Mouse (Mus musculus): ENCODE measurements at regions not wholly inside any gene's neighbourhood (a gene's known extent, or its start where the extent isn't known, plus 50 kb on each side); places are given as distances from the start of the nearest gene placed in this dataset.

DNA sequence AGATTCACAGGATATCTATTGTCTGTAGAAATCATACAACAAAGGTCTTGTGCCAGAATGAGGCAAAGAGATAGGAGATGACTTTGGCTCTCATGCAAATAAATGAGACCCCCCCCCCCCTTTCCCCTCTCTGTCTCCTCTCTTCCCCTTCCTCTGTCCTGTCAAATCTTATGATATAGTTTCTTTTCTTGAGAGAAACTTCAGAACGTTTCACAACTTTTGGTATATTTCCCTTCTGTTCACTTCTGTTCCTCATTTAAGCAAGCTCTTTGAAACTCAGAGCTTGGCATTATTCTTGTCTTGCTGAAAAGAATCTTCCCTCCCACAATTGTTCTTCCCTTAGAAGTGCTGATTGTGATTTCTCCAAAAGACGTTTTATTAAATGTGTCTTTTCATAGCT, 490.1 kb downstream of the Kctd12 start:
- Histone ChIP-seq H3K4me2 (ENCODE audit: low read depth, low read length) (no peak overlapping the region), H3K9me3 (ENCODE audit: low read length) (no peaks in the 10 kb centered on the region), H3K4me1 (ENCODE audit: insufficient read depth, low read length) (no peaks in the 10 kb centered on the region), H3K9ac (replicated peaks; ENCODE audit: low read length) (no peak overlapping the region), H3K4me3 (ENCODE audit: low read length) (no peak overlapping the region), H3K27me3 (ENCODE audit: insufficient read depth, low read length) (no peaks in the 10 kb centered on the region), H3K27ac (no peak overlapping the region), H3K36me3 (ENCODE audit: insufficient read depth, low read length) (no peaks in the 10 kb centered on the region)
- TF ChIP-seq CTCF (IDR thresholded peaks at IDR 0.05; ENCODE audit: low read depth) = no peak
- DNase-seq (ENCODE audit: low spot score) (no peak), ATAC-seq (no peak)
- 50% methylated on average over 2 of the region's 2 CpGs for WGBS

DNA sequence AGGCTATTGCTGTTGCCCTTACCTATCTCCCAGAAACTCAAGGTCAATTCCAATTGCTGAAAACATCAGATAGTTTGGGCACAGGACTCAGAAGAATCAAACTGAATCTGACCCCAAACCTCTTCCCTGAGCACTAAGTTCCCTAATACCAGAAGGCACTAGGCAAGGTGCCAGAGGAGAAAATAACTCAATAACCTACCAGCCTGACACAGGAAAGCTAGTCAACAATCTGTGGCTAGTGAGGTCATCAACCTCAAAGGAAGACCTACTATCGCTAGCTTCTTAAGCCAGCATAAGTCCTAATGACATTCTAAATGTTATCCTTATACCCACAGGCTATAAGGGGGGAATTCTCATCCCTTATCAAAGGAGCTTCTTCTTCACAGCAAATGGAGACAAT, 491.2 kb downstream of the Kctd12 start:
- Histone ChIP-seq H3K36me3 (ENCODE audit: insufficient read depth, low read length) (no peaks in the 10 kb centered on the region), H3K4me1 (ENCODE audit: insufficient read depth, low read length) (no peaks in the 10 kb centered on the region), H3K9me3 (ENCODE audit: low read length) (no peaks in the 10 kb centered on the region), H3K9ac (replicated peaks; ENCODE audit: low read length) (no peak overlapping the region), H3K27ac (no peak overlapping the region), H3K4me3 (ENCODE audit: low read length) (no peak overlapping the region), H3K27me3 (ENCODE audit: insufficient read depth, low read length) (no peaks in the 10 kb centered on the region), H3K4me2 (ENCODE audit: low read depth, low read length) (no peak overlapping the region)
- WGBS = 100% methylated on average over 1 of the region's 1 CpGs
- DNase-seq (ENCODE audit: low spot score) (no peak), ATAC-seq (no peak)
- no peak for TF ChIP-seq CTCF (IDR thresholded peaks at IDR 0.05; ENCODE audit: low read depth)

DNA sequence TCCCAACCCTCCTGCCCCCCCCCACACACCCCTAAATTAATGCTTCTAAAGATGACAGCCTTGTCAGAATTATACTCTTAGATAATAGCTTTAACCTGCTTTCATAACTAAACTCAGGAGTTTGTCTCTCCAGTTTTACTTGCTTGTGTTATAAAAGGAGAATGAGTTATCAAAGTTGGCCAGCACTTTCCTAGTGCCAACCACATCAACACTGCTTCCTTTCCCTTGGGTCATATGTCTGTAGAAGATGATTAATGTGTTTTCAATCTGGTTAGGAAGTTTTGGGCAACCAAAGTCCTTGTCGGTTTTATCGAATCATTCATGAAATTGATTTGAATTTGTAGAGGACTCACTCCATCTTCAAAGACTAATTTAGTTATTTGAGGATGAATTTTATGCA, 505.3 kb downstream of the Kctd12 start:
- TF ChIP-seq CTCF (IDR thresholded peaks at IDR 0.05; ENCODE audit: low read depth) = no peak
- H3K36me3 ChIP-seq (ENCODE audit: insufficient read depth, low read length) = no peaks in the 10 kb centered on the region
- no peaks in the 10 kb centered on the region for H3K27me3 ChIP-seq (ENCODE audit: insufficient read depth, low read length)
- H3K9ac ChIP-seq (replicated peaks; ENCODE audit: low read length) = no peak overlapping the region
- H3K4me2 ChIP-seq (ENCODE audit: low read depth, low read length) = no peak overlapping the region
- no peak overlapping the region for H3K27ac ChIP-seq
- H3K9me3 ChIP-seq (ENCODE audit: low read length) = no peaks in the 10 kb centered on the region
- DNase-seq (ENCODE audit: low spot score) (no peak), ATAC-seq (no peak)
- H3K4me3 ChIP-seq (ENCODE audit: low read length) = no peak overlapping the region
- no peaks in the 10 kb centered on the region for H3K4me1 ChIP-seq (ENCODE audit: insufficient read depth, low read length)
- 91% methylated on average over 2 of the region's 2 CpGs for WGBS

DNA sequence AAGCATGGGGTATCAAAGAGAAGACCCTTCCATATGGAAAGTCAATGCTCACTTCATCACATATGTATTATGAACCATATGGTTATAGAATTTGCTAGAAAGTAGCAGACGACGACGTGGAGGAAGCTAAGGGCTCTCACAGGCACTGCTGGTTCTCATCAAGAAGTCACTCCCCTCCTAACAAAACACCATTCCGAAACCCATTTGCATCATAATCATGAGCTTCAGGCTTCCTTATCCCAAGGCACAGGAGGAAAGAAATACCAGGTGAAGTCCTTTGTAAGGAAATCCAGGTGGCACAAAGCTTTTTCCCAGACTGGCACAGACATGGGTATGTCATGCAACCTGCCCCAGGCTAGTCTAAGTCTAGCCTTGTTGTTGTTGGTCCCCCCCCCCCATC, 513.1 kb downstream of the Kctd12 start:
- H3K4me2 ChIP-seq (ENCODE audit: low read depth, low read length) = no peak overlapping the region
- H3K9me3 ChIP-seq (ENCODE audit: low read length) = no peaks in the 10 kb centered on the region
- TF ChIP-seq CTCF (IDR thresholded peaks at IDR 0.05; ENCODE audit: low read depth) = no peak
- H3K4me1 ChIP-seq (ENCODE audit: insufficient read depth, low read length) = no peaks in the 10 kb centered on the region
- 63% methylated on average over 4 of the region's 4 CpGs for WGBS
- DNase-seq (ENCODE audit: low spot score) (no peak), ATAC-seq (no peak)
- no peaks in the 10 kb centered on the region for H3K36me3 ChIP-seq (ENCODE audit: insufficient read depth, low read length)
- no peak overlapping the region for H3K27ac ChIP-seq
- no peaks in the 10 kb centered on the region for H3K27me3 ChIP-seq (ENCODE audit: insufficient read depth, low read length)
- H3K9ac ChIP-seq (replicated peaks; ENCODE audit: low read length) = no peak overlapping the region
- no peak overlapping the region for H3K4me3 ChIP-seq (ENCODE audit: low read length)

DNA sequence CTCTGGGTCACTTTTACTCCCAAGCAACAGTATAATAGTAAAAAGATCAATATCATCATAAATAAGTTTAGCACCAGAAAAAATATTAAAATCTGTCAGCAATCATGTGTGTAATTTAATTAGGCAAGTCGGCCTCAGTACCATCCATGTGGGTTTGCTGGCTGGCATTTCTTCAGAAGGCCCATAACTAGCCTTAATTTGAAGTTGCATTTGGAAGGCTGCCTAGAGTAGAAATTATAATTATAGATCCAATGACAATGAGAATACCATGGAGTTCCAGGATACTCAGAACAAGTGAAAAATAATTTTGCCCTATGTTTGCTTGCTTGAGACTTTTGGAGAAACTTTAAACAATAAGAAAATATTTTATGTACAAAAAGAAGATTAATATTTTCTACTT, 521.4 kb downstream of the Kctd12 start:
- DNase-seq (ENCODE audit: low spot score) (peak; percentile 28), ATAC-seq (no peak)
- H3K27ac ChIP-seq = no peak overlapping the region
- no peaks in the 10 kb centered on the region for H3K9me3 ChIP-seq (ENCODE audit: low read length)
- H3K36me3 ChIP-seq (ENCODE audit: insufficient read depth, low read length) = no peaks in the 10 kb centered on the region
- 52% methylated on average over 1 of the region's 1 CpGs for WGBS
- H3K4me1 ChIP-seq (ENCODE audit: insufficient read depth, low read length) = no peaks in the 10 kb centered on the region
- no peaks in the 10 kb centered on the region for H3K27me3 ChIP-seq (ENCODE audit: insufficient read depth, low read length)
- no peak overlapping the region for H3K4me2 ChIP-seq (ENCODE audit: low read depth, low read length)
- no peak for TF ChIP-seq CTCF (IDR thresholded peaks at IDR 0.05; ENCODE audit: low read depth)
- no peak overlapping the region for H3K4me3 ChIP-seq (ENCODE audit: low read length)
- no peak overlapping the region for H3K9ac ChIP-seq (replicated peaks; ENCODE audit: low read length)

DNA sequence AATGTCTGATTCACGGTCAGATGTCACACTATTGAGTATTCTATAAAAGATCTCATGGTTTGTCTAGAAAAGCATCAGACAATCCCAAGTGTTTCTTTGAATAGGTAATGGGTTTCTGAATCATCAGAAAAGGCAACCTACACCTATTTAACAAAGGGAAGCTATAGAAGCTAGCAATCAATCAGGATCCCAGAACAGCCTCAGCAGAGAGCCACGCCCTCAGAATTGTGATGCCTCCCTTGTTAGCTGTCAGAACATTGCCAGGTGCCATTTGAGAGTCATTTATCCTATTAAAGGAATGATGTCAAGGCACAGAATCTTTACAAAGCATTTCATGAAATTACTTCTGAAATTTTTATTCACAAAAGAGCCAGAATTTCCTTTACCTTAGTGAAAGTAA, 542.7 kb downstream of the Kctd12 start:
- Histone ChIP-seq H3K4me2 (ENCODE audit: low read depth, low read length) (no peak overlapping the region), H3K9me3 (ENCODE audit: low read length) (no peaks in the 10 kb centered on the region), H3K36me3 (ENCODE audit: insufficient read depth, low read length) (no peaks in the 10 kb centered on the region), H3K27ac (no peak overlapping the region), H3K9ac (replicated peaks; ENCODE audit: low read length) (no peak overlapping the region), H3K4me3 (ENCODE audit: low read length) (no peak overlapping the region), H3K27me3 (ENCODE audit: insufficient read depth, low read length) (no peaks in the 10 kb centered on the region), H3K4me1 (ENCODE audit: insufficient read depth, low read length) (no peaks in the 10 kb centered on the region)
- no peak for DNase-seq (ENCODE audit: low spot score)
- TF ChIP-seq CTCF (IDR thresholded peaks at IDR 0.05; ENCODE audit: low read depth) = no peak
- no peak for ATAC-seq
- 37% methylated on average over 2 of the region's 2 CpGs for WGBS

DNA sequence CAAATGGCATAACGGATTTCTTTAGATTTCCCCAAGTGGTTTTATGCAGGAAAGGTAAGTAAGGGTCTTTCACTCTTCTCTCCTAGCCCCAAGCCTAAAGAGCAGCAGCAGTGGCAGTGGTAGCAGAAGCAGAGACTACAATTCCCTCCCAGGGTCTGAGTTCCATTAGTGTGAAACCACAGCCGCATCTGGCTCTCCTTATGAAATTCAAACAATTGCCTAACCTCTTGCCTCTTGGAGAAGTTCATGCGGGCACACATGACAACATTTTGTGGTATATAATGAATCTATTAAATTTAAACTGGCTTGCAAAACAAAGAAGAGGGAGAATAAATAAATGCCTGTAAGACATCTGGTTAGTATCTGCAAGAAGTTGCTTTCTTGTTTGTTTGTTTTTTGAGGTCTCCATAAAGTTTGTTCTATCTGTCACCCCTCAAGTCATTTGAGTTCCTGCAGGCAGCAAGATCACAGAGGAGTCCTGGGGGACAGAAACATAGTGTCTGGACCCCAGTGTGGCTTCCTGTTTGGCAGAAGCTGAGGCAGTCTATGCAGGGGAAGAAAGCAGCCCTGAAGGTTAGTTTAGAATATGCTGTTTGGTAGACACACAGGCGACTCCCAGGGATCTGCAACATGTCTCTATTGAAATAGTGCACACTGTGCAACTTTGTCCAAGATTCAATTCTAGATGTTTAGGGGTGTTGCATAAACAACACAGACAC, 578.9 kb downstream of the Kctd12 start:
- H3K4me2 ChIP-seq (ENCODE audit: low read depth, low read length) = no peak overlapping the region
- H3K4me3 ChIP-seq (ENCODE audit: low read length) = no peak overlapping the region
- H3K27me3 ChIP-seq (ENCODE audit: insufficient read depth, low read length) = no peaks in the 10 kb centered on the region
- DNase-seq (ENCODE audit: low spot score) (no peak), ATAC-seq (no peak)
- no peak for TF ChIP-seq CTCF (IDR thresholded peaks at IDR 0.05; ENCODE audit: low read depth)
- H3K27ac ChIP-seq = no peak overlapping the region
- no peaks in the 10 kb centered on the region for H3K4me1 ChIP-seq (ENCODE audit: insufficient read depth, low read length)
- H3K36me3 ChIP-seq (ENCODE audit: insufficient read depth, low read length) = no peaks in the 10 kb centered on the region
- no peak overlapping the region for H3K9ac ChIP-seq (replicated peaks; ENCODE audit: low read length)
- 76% methylated on average over 4 of the region's 4 CpGs for WGBS
- H3K9me3 ChIP-seq (ENCODE audit: low read length) = no peaks in the 10 kb centered on the region

All from hindbrain, postnatal 0 days (tissue).